Mouse (Mus musculus) heart, embryonic 12.5 days (tissue): ENCODE results near the gene Nrxn1. TPM values are rescaled to one million over a fixed set of nuclear protein-coding genes. Genes with fewer than 3 reads are reported as not detected.
A peak's percentile ranks its signal among the peaks of the same experiment; 100 is the strongest.

Source experiments
- ATAC-seq: fragments of 200-750 bp; cut with Nextera tagmentation; 2 replicates; pipeline ENCODE4 v1.8.0; 2017; ENCODE audit warnings: moderate TSS enrichment, moderate library complexity; ENCODE audit not compliant: insufficient number of reproducible peaks, low FRiP score
- H3K27ac ChIP-seq: fragments of 300-500 bp; sonication (generic); 2 replicates; pipeline ENCODE4 v1.5.1; 2016; ENCODE audit warnings: mild to moderate bottlenecking, moderate library complexity; ENCODE audit not compliant: poor library complexity, severe bottlenecking
- H3K27me3 ChIP-seq: fragments of 300-500 bp; sonication (generic); replicated peaks from 2 replicates; pipeline ENCODE4 v1.6.1; 2016; ENCODE audit warnings: mild to moderate bottlenecking, moderate library complexity
- H3K36me3 ChIP-seq: fragments of 300-500 bp; sonication (generic); 2 replicates; pipeline ENCODE4 v1.6.1; 2016; ENCODE audit warnings: mild to moderate bottlenecking, moderate library complexity
- H3K4me1 ChIP-seq: fragments of 300-500 bp; sonication (generic); replicated peaks from 2 replicates; pipeline ENCODE4 v1.6.1; 2016; ENCODE audit warnings: mild to moderate bottlenecking
- H3K4me2 ChIP-seq: fragments of 300-500 bp; sonication (generic); 2 replicates; pipeline ENCODE4 v1.6.1; 2016; ENCODE audit warnings: mild to moderate bottlenecking, moderate library complexity
- H3K4me3 ChIP-seq: fragments of 300-500 bp; sonication (generic); 2 replicates; pipeline ENCODE4 v1.5.1; 2016; ENCODE audit warnings: mild to moderate bottlenecking
- H3K9ac ChIP-seq: fragments of 300-500 bp; sonication (generic); 2 replicates; pipeline ENCODE4 v1.6.1; 2016; ENCODE audit warnings: mild to moderate bottlenecking, moderate library complexity
- H3K9me3 ChIP-seq: fragments of 300-500 bp; sonication (generic); replicated peaks from 2 replicates; pipeline ENCODE4 v1.6.1; 2016; ENCODE audit warnings: mild to moderate bottlenecking, moderate library complexity
- WGBS: fragments of 180-500 bp; shearing (Covaris S2); methylation state at CpG from one replicate; pipeline ENCODE4 v1.1.7; 2016; 5-methylcytosine and 5-hydroxymethylcytosine counted together
- polyA plus RNA-seq: library from polyadenylated mRNA; unstranded; fragments of >200 nt; fragmentation: Nextera tagmentation; extraction: Ambion mirVana; gene quantifications from 2 replicates; pipeline ENCODE4 v1.2.1, GENCODE M21; 2016

Nrxn1 gene
- polyA plus RNA-seq, 1 experiment from 2014 or later, result 1.6 TPM

GRCm38 (mm10) chr17:90727124-90727523 is 365.7 kb downstream of the Nrxn1 start:
- Histone ChIP-seq H3K4me2 (no peak overlapping the region), H3K9ac (no peak overlapping the region), H3K9me3 (no peaks in the 10 kb centered on the region), H3K4me1 (no peaks in the 10 kb centered on the region), H3K27me3 (no peaks in the 10 kb centered on the region), H3K27ac (no peak overlapping the region), H3K36me3 (no peaks in the 10 kb centered on the region), H3K4me3 (no peak overlapping the region)
- no peak for ATAC-seq
- 44% methylated on average over 3 of the region's 3 CpGs for WGBS

- no peaks in the 10 kb centered on the region for H3K36me3 ChIP-seq
- H3K9ac ChIP-seq, result no peak overlapping the region
- 72% methylated on average over 4 of the region's 4 CpGs for WGBS
- H3K9me3 ChIP-seq, result no peaks in the 10 kb centered on the region
- H3K27ac ChIP-seq, result no peak overlapping the region
- H3K27me3 ChIP-seq, result no peaks in the 10 kb centered on the region
- H3K4me2 ChIP-seq, result no peak overlapping the region
- H3K4me3 ChIP-seq, result no peak overlapping the region
- H3K4me1 ChIP-seq, result no peaks in the 10 kb centered on the region
- ATAC-seq, result no peak
These were observed 388.1 kb downstream of the Nrxn1 start for GRCm38 (mm10) chr17:90704773-90705172.

- H3K9me3 ChIP-seq, result no peaks in the 10 kb centered on the region
- H3K9ac ChIP-seq, result no peak overlapping the region
- 79% methylated on average over 1 of the region's 1 CpGs for WGBS
- H3K4me2 ChIP-seq, result no peak overlapping the region
- H3K36me3 ChIP-seq, result no peaks in the 10 kb centered on the region
- no peak overlapping the region for H3K27ac ChIP-seq
- no peaks in the 10 kb centered on the region for H3K4me1 ChIP-seq
- no peak overlapping the region for H3K4me3 ChIP-seq
- no peaks in the 10 kb centered on the region for H3K27me3 ChIP-seq
- no peak for ATAC-seq
These were observed 390.2 kb downstream of the Nrxn1 start for GRCm38 (mm10) chr17:90702626-90703025.

GRCm38 (mm10) chr17:90696071-90696800 is 396.6 kb downstream of the Nrxn1 start:
- Histone ChIP-seq H3K36me3 (no peaks in the 10 kb centered on the region), H3K9me3 (no peaks in the 10 kb centered on the region), H3K27ac (peak overlapping the region; percentile 16; the same call in 1 of the 2 replicates), H3K4me1 (peaks cover 11% of the 10 kb centered on the region; the same call in 1 of the 2 replicates), H3K9ac (no peak overlapping the region), H3K27me3 (no peaks in the 10 kb centered on the region), H3K4me3 (no peak overlapping the region), H3K4me2 (no peak overlapping the region)
- WGBS, result 33% methylated on average over 6 of the region's 6 CpGs
- ATAC-seq, result 0 out of 2 replicates have a peak, but pooled peaks have one; percentile 39

- Histone ChIP-seq H3K27ac (no peak overlapping the region), H3K36me3 (no peaks in the 10 kb centered on the region), H3K4me1 (peaks cover 11% of the 10 kb centered on the region; the same call in 1 of the 2 replicates), H3K4me3 (no peak overlapping the region), H3K4me2 (no peak overlapping the region), H3K9me3 (no peaks in the 10 kb centered on the region), H3K27me3 (no peaks in the 10 kb centered on the region), H3K9ac (no peak overlapping the region)
- ATAC-seq, result no peak
- WGBS, result 65% methylated on average over 5 of the region's 5 CpGs
These were observed 397.7 kb downstream of the Nrxn1 start for GRCm38 (mm10) chr17:90695086-90695584.

GRCm38 (mm10) chr17:90684172-90684571 is 408.7 kb downstream of the Nrxn1 start:
- H3K9me3 ChIP-seq, result no peaks in the 10 kb centered on the region
- no peak overlapping the region for H3K27ac ChIP-seq
- H3K27me3 ChIP-seq, result no peaks in the 10 kb centered on the region
- H3K4me3 ChIP-seq, result no peak overlapping the region
- H3K36me3 ChIP-seq, result no peaks in the 10 kb centered on the region
- H3K4me2 ChIP-seq, result no peak overlapping the region
- H3K9ac ChIP-seq, result no peak overlapping the region
- no peak for ATAC-seq
- H3K4me1 ChIP-seq, result no peaks in the 10 kb centered on the region

- no peak overlapping the region for H3K27ac ChIP-seq
- H3K4me1 ChIP-seq, result no peaks in the 10 kb centered on the region
- no peaks in the 10 kb centered on the region for H3K27me3 ChIP-seq
- H3K4me2 ChIP-seq, result no peak overlapping the region
- no peak overlapping the region for H3K4me3 ChIP-seq
- H3K9me3 ChIP-seq, result no peaks in the 10 kb centered on the region
- ATAC-seq, result no peak
- WGBS, result 64% methylated on average over 1 of the region's 1 CpGs
- no peaks in the 10 kb centered on the region for H3K36me3 ChIP-seq
- H3K9ac ChIP-seq, result no peak overlapping the region
These were observed 411.9 kb downstream of the Nrxn1 start for GRCm38 (mm10) chr17:90681019-90681418.

- ATAC-seq, result no peak
- WGBS, result 65% methylated on average over 2 of the region's 2 CpGs
- H3K4me3 ChIP-seq, result no peak overlapping the region
These were observed 416.2 kb downstream of the Nrxn1 start for GRCm38 (mm10) chr17:90676676-90677075.

GRCm38 (mm10) chr17:90662318-90662717 is 430.6 kb downstream of the Nrxn1 start:
- no peak overlapping the region for H3K9ac ChIP-seq
- WGBS, result 68% methylated on average over 2 of the region's 2 CpGs

More at GRCm38 (mm10) chr17:90676676-90677075, 416.2 kb downstream of the Nrxn1 start:
- Histone ChIP-seq H3K27ac (no peak overlapping the region), H3K27me3 (no peaks in the 10 kb centered on the region), H3K9me3 (no peaks in the 10 kb centered on the region), H3K4me2 (no peak overlapping the region), H3K4me1 (no peaks in the 10 kb centered on the region), H3K36me3 (no peaks in the 10 kb centered on the region), H3K9ac (no peak overlapping the region)

GRCm38 (mm10) chr17:90654506-90654905 is 438.4 kb downstream of the Nrxn1 start:
- H3K4me2 ChIP-seq, result no peak overlapping the region
- H3K27ac ChIP-seq, result no peak overlapping the region
- H3K9me3 ChIP-seq, result no peaks in the 10 kb centered on the region
- 64% methylated on average over 1 of the region's 1 CpGs for WGBS
- H3K27me3 ChIP-seq, result no peaks in the 10 kb centered on the region
- no peak overlapping the region for H3K4me3 ChIP-seq
- H3K4me1 ChIP-seq, result no peaks in the 10 kb centered on the region
- no peaks in the 10 kb centered on the region for H3K36me3 ChIP-seq
- no peak overlapping the region for H3K9ac ChIP-seq
- no peak for ATAC-seq

More at GRCm38 (mm10) chr17:90662318-90662717, 430.6 kb downstream of the Nrxn1 start:
- Histone ChIP-seq H3K9me3 (no peaks in the 10 kb centered on the region), H3K36me3 (no peaks in the 10 kb centered on the region), H3K4me3 (no peak overlapping the region), H3K4me2 (no peak overlapping the region), H3K27me3 (no peaks in the 10 kb centered on the region), H3K27ac (no peak overlapping the region), H3K4me1 (no peaks in the 10 kb centered on the region)
- ATAC-seq, result no peak

- no peak for ATAC-seq
- H3K9me3 ChIP-seq, result no peaks in the 10 kb centered on the region
- H3K27ac ChIP-seq, result no peak overlapping the region
- no peaks in the 10 kb centered on the region for H3K36me3 ChIP-seq
- WGBS, result 59% methylated on average over 2 of the region's 2 CpGs
- H3K4me3 ChIP-seq, result no peak overlapping the region
- H3K27me3 ChIP-seq, result no peaks in the 10 kb centered on the region
- no peak overlapping the region for H3K9ac ChIP-seq
- no peaks in the 10 kb centered on the region for H3K4me1 ChIP-seq
- no peak overlapping the region for H3K4me2 ChIP-seq
These were observed 439.5 kb downstream of the Nrxn1 start for GRCm38 (mm10) chr17:90653347-90653746.
